Comparison of ENCODE assay signal across 9 mouse cellular contexts in the genomic region with DNA sequence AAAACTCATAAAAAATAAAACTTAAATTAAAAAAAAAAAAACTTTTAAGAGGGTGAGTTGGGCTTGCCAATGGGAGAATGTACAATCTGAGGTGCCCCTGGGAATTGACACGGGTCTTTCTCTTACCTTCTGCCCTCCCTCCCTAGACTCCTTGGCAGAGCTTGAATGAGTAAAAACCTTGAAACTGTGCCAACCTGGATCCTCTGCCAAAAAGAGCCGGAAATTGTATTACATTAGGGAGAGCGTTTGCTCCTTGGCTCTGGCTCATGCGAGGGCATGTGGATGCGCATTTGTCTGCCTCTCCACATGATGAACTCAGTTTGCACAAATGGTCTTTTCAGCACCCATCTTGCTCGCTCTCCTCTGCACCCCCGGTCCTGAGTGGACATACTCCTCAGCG. TPM values are rescaled to one million over a fixed set of nuclear protein-coding genes. Genes with fewer than 3 reads are reported as not detected.
DNase-seq lines count a peak whose midpoint lies in the region; ATAC-seq and TF ChIP-seq lines count a peak whose summit lies in the region.
"Had no signal": no experiment of that assay in that cellular context is flagged by ENCODE, and none has a peak within 500 bp of the region (broad histone marks: within the 10 kb centered on the region; RNA-seq: fewer than 3 reads in every experiment).

No protein-coding gene starts in this region.

- no peaks in the 10 kb centered on the region for H3K9me3 ChIP-seq in heart, embryonic 11.5 days (replicated peaks; ENCODE audit: control insufficient read depth, low read length)
- H3K9me3 ChIP-seq in hindbrain, postnatal 0 days (ENCODE audit: low read length): no peaks in the 10 kb centered on the region
- H3K9me3 ChIP-seq: embryonic facial prominence, embryonic 12.5 days had no signal

- 71% methylated on average over 8 of the region's 8 CpGs for WGBS in heart, embryonic 11.5 days (ENCODE audit: insufficient replicate concordance)
- WGBS in hindbrain, postnatal 0 days: 38% methylated on average over 8 of the region's 8 CpGs

- H3K27ac ChIP-seq in heart, embryonic 11.5 days (ENCODE audit: low read depth, low read length): no peak overlapping the region
- no peak overlapping the region for H3K27ac ChIP-seq in hindbrain, postnatal 0 days

- H3K4me1 ChIP-seq in heart, embryonic 11.5 days (ENCODE audit: control insufficient read depth, insufficient read depth, low read length): peaks cover 3% of the 10 kb centered on the region; the same call in 1 of the 2 replicates
- H3K4me1 ChIP-seq in hindbrain, postnatal 0 days (ENCODE audit: insufficient read depth, low read length): peaks cover 4% of the 10 kb centered on the region; the same call in 1 of the 2 replicates

- H3K36me3 ChIP-seq in heart, embryonic 11.5 days (ENCODE audit: control insufficient read depth, insufficient read depth, low read length): no peaks in the 10 kb centered on the region
- no peaks in the 10 kb centered on the region for H3K36me3 ChIP-seq in hindbrain, postnatal 0 days (ENCODE audit: insufficient read depth, low read length)
- H3K36me3 ChIP-seq: embryonic facial prominence, embryonic 12.5 days had no signal

- no peaks in the 10 kb centered on the region for H3K27me3 ChIP-seq in heart, embryonic 11.5 days (ENCODE audit: control insufficient read depth, insufficient read depth, low read length)
- no peaks in the 10 kb centered on the region for H3K27me3 ChIP-seq in hindbrain, postnatal 0 days (ENCODE audit: insufficient read depth, low read length)
- H3K27me3 ChIP-seq: embryonic facial prominence, embryonic 12.5 days had no signal

- H3K4me2 ChIP-seq in heart, embryonic 11.5 days: no peak overlapping the region
- H3K4me2 ChIP-seq in hindbrain, postnatal 0 days (ENCODE audit: low read depth, low read length): 0 out of 2 replicates have a peak overlapping the region, but pooled peaks have one; percentile 18
- H3K4me2 ChIP-seq: embryonic facial prominence, embryonic 12.5 days had no signal

- no peak overlapping the region for H3K9ac ChIP-seq in heart, embryonic 11.5 days (ENCODE audit: low read depth, low read length)
- no peak overlapping the region for H3K9ac ChIP-seq in hindbrain, postnatal 0 days (replicated peaks; ENCODE audit: low read length)
- H3K9ac ChIP-seq: embryonic facial prominence, embryonic 12.5 days had no signal

- ATAC-seq in heart, embryonic 11.5 days (replicated peaks; ENCODE audit: insufficient number of reproducible peaks, low FRiP score, low TSS enrichment): no peak
- peak; percentile 75 for ATAC-seq in hindbrain, postnatal 0 days
- no peak for ATAC-seq in megakaryocyte, adult 5-6 weeks (ENCODE audit: poor library complexity, severe bottlenecking)

- TF ChIP-seq CTCF in hindbrain, postnatal 0 days (IDR thresholded peaks at IDR 0.05; ENCODE audit: low read depth): no peak

- H3K4me3 ChIP-seq in heart, embryonic 11.5 days (ENCODE audit: low read depth, low read length): no peak overlapping the region
- no peak overlapping the region for H3K4me3 ChIP-seq in hindbrain, postnatal 0 days (ENCODE audit: low read length)
- H3K4me3 ChIP-seq: embryonic facial prominence, embryonic 12.5 days had no signal

- DNase-seq in heart, adult 18-20 months: peak; percentile 62 to 68
- peak; percentile 74 for DNase-seq in right cerebral cortex, postnatal 10 days (ENCODE audit: low spot score in 2 of 2)
- no peak for DNase-seq in right cerebral cortex, postnatal 25 days
- DNase-seq in hindbrain, postnatal 0 days (ENCODE audit: low spot score): peak; percentile 93
- DNase-seq in ovary, postnatal 14 days (ENCODE audit: low spot score): peak; percentile 82
- DNase-seq in liver: no peak

RNA-seq across cellular contexts. Expression of a gene that starts 13.4 kb away (rescaled TPM):
- 10 to 100 TPM; 45.5 to 61.4 TPM for total RNA-seq in heart, adult 18-20 months (2021)
- polyA plus RNA-seq in heart, embryonic 11.5 days (2014; fragmentation: Nextera tagmentation; extraction: Ambion mirVana): 6.8 and 6.9 TPM in 2 replicates
- total RNA-seq in hindbrain, postnatal 0 days (2014; rRNA removed): 13.2 and 14.1 TPM in 2 replicates
- polyA plus RNA-seq in hindbrain, postnatal 0 days (2015; fragmentation: Nextera tagmentation; extraction: Ambion mirVana): 22.1 and 23.7 TPM in 2 replicates
- 1.6 and 2.0 TPM in 2 replicates for total RNA-seq in megakaryocyte, adult 5-6 weeks (2015)
- 1.7 and 2.4 TPM in 2 replicates for total RNA-seq in megakaryocyte, adult 5-6 weeks (2017)

RNA-seq across cellular contexts. Expression of a gene that starts 35.3 kb away (rescaled TPM):
- total RNA-seq in heart, adult 18-20 months (2021): 10 to 100 TPM; 22.6 to 23.1 TPM
- 48.4 and 48.8 TPM in 2 replicates for polyA plus RNA-seq in heart, embryonic 11.5 days (2014; fragmentation: Nextera tagmentation; extraction: Ambion mirVana)
- total RNA-seq in hindbrain, postnatal 0 days (2014; rRNA removed): 14.7 and 24.9 TPM in 2 replicates
- 48.9 and 49.5 TPM in 2 replicates for polyA plus RNA-seq in hindbrain, postnatal 0 days (2015; fragmentation: Nextera tagmentation; extraction: Ambion mirVana)
- total RNA-seq in megakaryocyte, adult 5-6 weeks (2015): 16.1 and 16.2 TPM in 2 replicates
- 8.7 and 12.6 TPM in 2 replicates for total RNA-seq in megakaryocyte, adult 5-6 weeks (2017)

RNA-seq across cellular contexts. Expression of a gene that starts 46.6 kb away (rescaled TPM):
- total RNA-seq in heart, adult 18-20 months (2021): 10 to 100 TPM; 22.5 to 25.8 TPM
- polyA plus RNA-seq in heart, embryonic 11.5 days (2014; fragmentation: Nextera tagmentation; extraction: Ambion mirVana): 34.6 and 35.2 TPM in 2 replicates
- 36.2 and 41.9 TPM in 2 replicates for total RNA-seq in hindbrain, postnatal 0 days (2014; rRNA removed)
- polyA plus RNA-seq in hindbrain, postnatal 0 days (2015; fragmentation: Nextera tagmentation; extraction: Ambion mirVana): 32.7 and 33.0 TPM in 2 replicates
- 37.4 and 50.0 TPM in 2 replicates for total RNA-seq in megakaryocyte, adult 5-6 weeks (2015)
- total RNA-seq in megakaryocyte, adult 5-6 weeks (2017): 55.5 and 74.5 TPM in 2 replicates

Comparison
In these comparisons a context has a peak if more than half of its experiments do, and no peak if none do; other contexts are left out.
1. DNase-seq: peak in heart, adult 18-20 months (2 of 2), right cerebral cortex, postnatal 10 days (2 of 2), hindbrain, postnatal 0 days (single experiment) and ovary, postnatal 14 days (single experiment); none in right cerebral cortex, postnatal 25 days (single experiment) and liver (single experiment).